13 mouse cellular contexts compared by ENCODE assay signal in genomic region chr16:95260693-95261092, GRCm38 (mm10). TPM values are rescaled to one million over a fixed set of nuclear protein-coding genes. Genes with fewer than 3 reads are reported as not detected.
"Had no signal": no experiment of that assay in that cellular context is flagged by ENCODE, and none has a peak within 500 bp of the region (broad histone marks: within the 10 kb centered on the region; RNA-seq: fewer than 3 reads in every experiment).

No protein-coding gene starts in this region.

- H3K4me3 ChIP-seq: left cerebral cortex, adult 2 months; limb, embryonic 15.5 days; liver, embryonic 12.5 days; lung, embryonic 15.5 days; midbrain, embryonic 12.5 days; neural tube, embryonic 13.5 days had no signal

- DNase-seq: kidney, postnatal 14 days; retina, postnatal 1 day; right cerebral cortex, postnatal 4 days; spleen, adult 18-20 months; thymus, adult 18-20 months; thymus, postnatal 14 days had no signal

- H3K4me1 ChIP-seq: liver, embryonic 12.5 days; midbrain, embryonic 12.5 days; neural tube, embryonic 13.5 days had no signal

RNA-seq across cellular contexts. Expression of gene Kcnj15, which starts 3.3 kb away (rescaled TPM):
- total RNA-seq: left cerebral cortex, adult 2 months; megakaryocyte-erythroid progenitor cell, adult 5-6 weeks had no signal
